Mouse (Mus musculus) heart, embryonic 12.5 days (tissue): ENCODE results near the gene Zc3hav1l. TPM values are rescaled to one million over a fixed set of nuclear protein-coding genes. Genes with fewer than 3 reads are reported as not detected.

Source experiments
- ATAC-seq: fragments of 200-750 bp; cut with Nextera tagmentation; 2 replicates; pipeline ENCODE4 v1.8.0; 2017; ENCODE audit warnings: moderate TSS enrichment, moderate library complexity; ENCODE audit not compliant: insufficient number of reproducible peaks, low FRiP score
- H3K27ac ChIP-seq: fragments of 300-500 bp; sonication (generic); 2 replicates; pipeline ENCODE4 v1.5.1; 2016; ENCODE audit warnings: mild to moderate bottlenecking, moderate library complexity; ENCODE audit not compliant: poor library complexity, severe bottlenecking
- H3K27me3 ChIP-seq: fragments of 300-500 bp; sonication (generic); replicated peaks from 2 replicates; pipeline ENCODE4 v1.6.1; 2016; ENCODE audit warnings: mild to moderate bottlenecking, moderate library complexity
- H3K36me3 ChIP-seq: fragments of 300-500 bp; sonication (generic); 2 replicates; pipeline ENCODE4 v1.6.1; 2016; ENCODE audit warnings: mild to moderate bottlenecking, moderate library complexity
- H3K4me1 ChIP-seq: fragments of 300-500 bp; sonication (generic); replicated peaks from 2 replicates; pipeline ENCODE4 v1.6.1; 2016; ENCODE audit warnings: mild to moderate bottlenecking
- H3K4me2 ChIP-seq: fragments of 300-500 bp; sonication (generic); 2 replicates; pipeline ENCODE4 v1.6.1; 2016; ENCODE audit warnings: mild to moderate bottlenecking, moderate library complexity
- H3K4me3 ChIP-seq: fragments of 300-500 bp; sonication (generic); 2 replicates; pipeline ENCODE4 v1.5.1; 2016; ENCODE audit warnings: mild to moderate bottlenecking
- H3K9ac ChIP-seq: fragments of 300-500 bp; sonication (generic); 2 replicates; pipeline ENCODE4 v1.6.1; 2016; ENCODE audit warnings: mild to moderate bottlenecking, moderate library complexity
- H3K9me3 ChIP-seq: fragments of 300-500 bp; sonication (generic); replicated peaks from 2 replicates; pipeline ENCODE4 v1.6.1; 2016; ENCODE audit warnings: mild to moderate bottlenecking, moderate library complexity
- WGBS: fragments of 180-500 bp; shearing (Covaris S2); methylation state at CpG from one replicate; pipeline ENCODE4 v1.1.7; 2016; 5-methylcytosine and 5-hydroxymethylcytosine counted together
- polyA plus RNA-seq: library from polyadenylated mRNA; unstranded; fragments of >200 nt; fragmentation: Nextera tagmentation; extraction: Ambion mirVana; gene quantifications from 2 replicates; pipeline ENCODE4 v1.2.1, GENCODE M21; 2016

Zc3hav1l gene
- polyA plus RNA-seq, result 15.6 and 16.5 TPM in 2 replicates

DNA sequence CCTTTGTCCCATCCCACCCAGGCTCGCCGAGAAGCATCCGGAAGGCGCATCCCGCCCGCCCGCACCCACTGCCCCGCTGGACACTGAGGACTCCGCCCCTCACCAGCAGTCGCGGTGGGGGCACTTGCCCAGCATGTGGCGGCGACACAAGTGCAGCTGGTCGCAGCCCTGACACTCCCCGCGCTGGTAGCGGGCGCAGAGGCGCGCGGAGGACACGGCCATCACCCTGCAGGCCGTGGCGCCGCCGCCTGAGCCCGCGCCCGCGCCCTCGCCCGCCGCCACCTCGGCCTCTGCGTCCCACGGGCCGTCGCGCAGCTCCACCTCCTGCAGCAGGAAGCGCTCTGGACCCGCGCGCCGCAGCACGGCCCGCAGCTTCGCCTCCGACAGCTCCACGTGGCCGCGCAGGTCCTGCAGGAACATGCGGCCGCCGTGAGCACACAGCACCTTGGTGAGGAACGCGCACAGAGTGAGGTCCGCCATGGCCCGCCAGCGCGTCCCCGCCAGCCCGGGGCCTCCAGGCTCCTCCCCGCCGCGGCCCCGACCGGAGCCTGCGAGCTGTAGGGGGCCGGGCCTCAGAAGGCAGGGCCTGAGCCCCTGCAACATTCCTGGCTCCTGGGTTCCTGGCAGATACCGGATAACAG is at the start of gene Zc3hav1l:
Gene Zc3hav1l (minus strand): TSS at position 499 of the 641 bp plus-strand sequence.
- Histone ChIP-seq H3K36me3 (peaks cover 39% of the 10 kb centered on the region), H3K9ac (peak within 1 kb of the TSS; percentile 96), H3K27me3 (no peaks in the 10 kb centered on the region), H3K4me2 (peak within 1 kb of the TSS; percentile 79), H3K4me1 (peaks cover 12% of the 10 kb centered on the region), H3K27ac (peak within 1 kb of the TSS; percentile 98), H3K4me3 (peak within 1 kb of the TSS; percentile 86), H3K9me3 (peaks cover 10% of the 10 kb centered on the region)
- ATAC-seq, result peak; percentile 95
- WGBS, result under 1% methylated on average over 70 of the region's 70 CpGs

DNA sequence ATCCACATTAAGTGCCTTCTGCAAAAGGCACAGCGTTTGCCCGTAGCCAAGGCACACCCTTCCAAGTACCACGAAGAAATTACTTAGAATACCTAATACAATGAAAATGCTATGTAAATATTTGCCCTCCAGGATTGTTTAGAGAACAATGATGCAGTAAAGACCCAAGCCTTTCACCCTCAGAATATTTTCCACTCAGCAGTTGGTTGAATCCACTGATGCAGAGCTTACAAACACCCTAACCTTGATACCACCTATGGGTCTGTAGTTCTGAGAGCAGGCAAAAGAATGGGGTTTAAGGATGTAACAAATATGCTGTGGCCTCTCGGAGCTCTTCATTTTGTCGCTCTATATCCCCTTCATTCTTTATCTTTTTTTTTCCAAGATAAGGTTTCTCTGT is 48.8 kb upstream of the Zc3hav1l start:
- H3K4me2 ChIP-seq, result no peak overlapping the region
- WGBS, result 59% methylated on average over 5 of the region's 5 CpGs
- H3K4me1 ChIP-seq, result peaks cover 11% of the 10 kb centered on the region
- no peak overlapping the region for H3K9ac ChIP-seq
- H3K27me3 ChIP-seq, result peaks cover 9% of the 10 kb centered on the region
- H3K4me3 ChIP-seq, result no peak overlapping the region
- no peak for ATAC-seq
- no peaks in the 10 kb centered on the region for H3K9me3 ChIP-seq
- no peaks in the 10 kb centered on the region for H3K36me3 ChIP-seq
- no peak overlapping the region for H3K27ac ChIP-seq

- ATAC-seq, result peak; percentile 86
- H3K9me3 ChIP-seq, result no peaks in the 10 kb centered on the region
- 20% methylated on average over 7 of the region's 7 CpGs for WGBS
- no peak overlapping the region for H3K4me3 ChIP-seq
- H3K4me2 ChIP-seq, result peak overlapping the region; percentile 30
- H3K27ac ChIP-seq, result peak overlapping the region; percentile 41; the same call in 1 of the 2 replicates
- H3K9ac ChIP-seq, result no peak overlapping the region
- H3K4me1 ChIP-seq, result peaks cover 26% of the 10 kb centered on the region
- H3K36me3 ChIP-seq, result no peaks in the 10 kb centered on the region
- H3K27me3 ChIP-seq, result no peaks in the 10 kb centered on the region
These were observed 46.7 kb upstream of the Zc3hav1l start for GRCm38 (mm10) chr6:38345796-38346195.

GRCm38 (mm10) chr6:38344006-38344670 is 45.1 kb upstream of the Zc3hav1l start:
- Histone ChIP-seq H3K4me1 (peaks cover 26% of the 10 kb centered on the region), H3K4me2 (no peak overlapping the region), H3K27me3 (no peaks in the 10 kb centered on the region), H3K4me3 (no peak overlapping the region), H3K9ac (no peak overlapping the region), H3K27ac (no peak overlapping the region; the same call in 1 of the 2 replicates), H3K36me3 (no peaks in the 10 kb centered on the region), H3K9me3 (no peaks in the 10 kb centered on the region)
- 81% methylated on average over 7 of the region's 7 CpGs for WGBS
- ATAC-seq, result no peak

GRCm38 (mm10) chr6:38343581-38343980 is 44.5 kb upstream of the Zc3hav1l start:
- Histone ChIP-seq H3K4me3 (no peak overlapping the region), H3K27ac (peak overlapping the region; percentile 68), H3K4me1 (peaks cover 26% of the 10 kb centered on the region), H3K9me3 (no peaks in the 10 kb centered on the region), H3K36me3 (no peaks in the 10 kb centered on the region), H3K27me3 (no peaks in the 10 kb centered on the region), H3K9ac (no peak overlapping the region), H3K4me2 (peak overlapping the region; percentile 60)
- ATAC-seq, result no peak
- WGBS, result 57% methylated on average over 3 of the region's 3 CpGs

DNA sequence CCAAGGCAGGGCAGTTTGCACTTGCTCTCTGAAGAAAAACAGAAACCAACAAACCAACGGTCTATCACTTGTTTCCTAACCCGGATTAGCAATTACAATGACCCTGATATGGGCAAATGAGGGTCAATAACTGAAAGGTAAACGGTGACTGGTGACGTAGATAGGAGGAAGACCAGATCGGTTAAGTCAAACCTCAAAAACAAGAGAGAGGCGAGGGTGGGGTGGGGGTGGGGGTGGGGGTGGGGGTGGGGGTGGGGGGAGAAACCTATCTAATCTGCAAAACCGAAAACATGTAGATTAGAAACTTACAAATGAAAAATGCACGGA is 43.6 kb upstream of the Zc3hav1l start:
- Histone ChIP-seq H3K4me1 (peaks cover 26% of the 10 kb centered on the region), H3K9me3 (no peaks in the 10 kb centered on the region), H3K9ac (no peak overlapping the region), H3K36me3 (no peaks in the 10 kb centered on the region), H3K27ac (peak overlapping the region; percentile 68), H3K27me3 (no peaks in the 10 kb centered on the region), H3K4me3 (peak overlapping the region; percentile 5), H3K4me2 (peak overlapping the region; percentile 60)
- WGBS, result 29% methylated on average over 8 of the region's 8 CpGs
- no peak for ATAC-seq

- H3K4me2 ChIP-seq, result peak overlapping the region; percentile 60
- peak overlapping the region; percentile 5 for H3K4me3 ChIP-seq
- H3K4me1 ChIP-seq, result peaks cover 26% of the 10 kb centered on the region
- WGBS, result 17% methylated on average over 11 of the region's 11 CpGs
- no peak overlapping the region; the same call in 1 of the 2 replicates for H3K9ac ChIP-seq
- no peaks in the 10 kb centered on the region for H3K27me3 ChIP-seq
- no peaks in the 10 kb centered on the region for H3K36me3 ChIP-seq
- no peaks in the 10 kb centered on the region for H3K9me3 ChIP-seq
- ATAC-seq, result peak; percentile 89
- H3K27ac ChIP-seq, result peak overlapping the region; percentile 68
These were observed 42.9 kb upstream of the Zc3hav1l start for GRCm38 (mm10) chr6:38341751-38342665.

DNA sequence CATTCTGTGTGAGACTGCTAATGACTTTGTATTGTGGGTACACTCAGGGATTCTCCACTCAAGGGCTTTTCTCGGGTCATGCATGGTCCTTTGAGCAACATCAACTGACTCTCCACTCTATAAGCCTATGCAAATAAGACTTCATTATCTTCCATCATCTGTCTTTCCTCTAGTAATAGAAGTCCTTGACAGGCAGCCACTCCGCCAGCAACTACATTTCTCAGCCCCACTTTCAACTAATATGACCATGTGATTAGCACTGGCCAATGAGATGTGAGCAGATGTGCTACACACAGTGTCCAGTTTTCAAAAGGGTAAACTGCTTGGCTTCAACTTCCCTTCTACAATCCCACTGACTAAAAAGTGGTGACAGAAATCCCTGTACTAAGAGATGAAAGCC is 40.0 kb upstream of the Zc3hav1l start:
- peaks cover 23% of the 10 kb centered on the region for H3K4me1 ChIP-seq
- H3K4me2 ChIP-seq, result no peak overlapping the region
- 69% methylated on average over 2 of the region's 2 CpGs for WGBS
- H3K9ac ChIP-seq, result no peak overlapping the region
- no peak overlapping the region for H3K27ac ChIP-seq
- ATAC-seq, result no peak
- no peaks in the 10 kb centered on the region for H3K9me3 ChIP-seq
- H3K27me3 ChIP-seq, result no peaks in the 10 kb centered on the region
- no peak overlapping the region for H3K4me3 ChIP-seq
- peaks cover 15% of the 10 kb centered on the region for H3K36me3 ChIP-seq

GRCm38 (mm10) chr6:38337951-38338350 is 38.9 kb upstream of the Zc3hav1l start:
- 78% methylated on average over 6 of the region's 6 CpGs for WGBS
- Histone ChIP-seq H3K9me3 (no peaks in the 10 kb centered on the region), H3K4me1 (peaks cover 16% of the 10 kb centered on the region), H3K9ac (no peak overlapping the region), H3K27me3 (no peaks in the 10 kb centered on the region), H3K4me3 (no peak overlapping the region), H3K27ac (no peak overlapping the region), H3K4me2 (no peak overlapping the region), H3K36me3 (peaks cover 19% of the 10 kb centered on the region)
- ATAC-seq, result no peak

DNA sequence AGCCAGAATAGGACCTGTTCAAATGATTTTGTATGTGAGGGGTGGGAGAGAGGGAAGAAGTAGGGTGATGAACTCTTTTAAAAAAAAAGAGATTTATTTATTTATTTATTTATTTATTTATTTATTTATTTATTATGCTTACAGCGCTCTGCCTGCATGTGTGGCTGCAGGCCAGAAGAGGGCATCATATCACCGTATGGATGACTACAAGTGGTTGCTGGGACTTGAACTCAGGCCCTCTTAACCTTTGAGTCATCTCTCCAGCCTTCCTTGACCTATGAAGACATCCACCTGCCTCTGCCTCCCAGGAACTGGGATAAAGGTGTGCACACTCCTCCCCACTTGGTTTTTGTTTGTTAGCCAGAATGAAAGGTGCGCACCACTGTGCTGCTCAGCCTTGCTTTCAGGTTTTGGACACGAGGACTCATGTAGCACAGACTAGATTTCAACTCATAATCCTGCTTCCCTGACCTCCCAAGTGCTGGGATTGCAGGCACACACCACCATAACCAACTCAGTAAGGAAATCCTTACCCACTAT is 38.2 kb upstream of the Zc3hav1l start:
- ATAC-seq, result no peak
- Histone ChIP-seq H3K36me3 (peaks cover 25% of the 10 kb centered on the region), H3K4me2 (no peak overlapping the region)

DNA sequence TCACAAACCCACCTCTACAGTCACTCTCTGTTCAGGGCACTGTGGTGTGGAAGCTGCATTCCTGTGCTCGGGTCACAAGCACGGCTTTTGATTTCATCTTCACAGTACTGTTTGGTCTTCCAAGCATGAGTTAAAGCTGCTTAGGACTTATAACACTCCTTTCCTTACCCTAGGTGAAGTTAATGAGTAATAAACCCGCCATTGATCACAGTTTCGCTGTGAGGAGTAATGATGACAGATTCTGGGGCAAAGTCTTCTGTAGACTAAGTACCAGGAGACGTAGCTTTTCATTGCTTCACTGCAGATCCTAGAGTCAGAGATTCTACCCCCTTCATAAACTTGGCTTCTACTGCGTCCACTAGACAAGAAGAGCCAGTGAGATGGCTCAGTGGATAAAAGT is 36.2 kb upstream of the Zc3hav1l start:
- Histone ChIP-seq H3K27me3 (no peaks in the 10 kb centered on the region), H3K4me3 (no peak overlapping the region), H3K4me1 (no peaks in the 10 kb centered on the region), H3K9ac (no peak overlapping the region), H3K36me3 (peaks cover 25% of the 10 kb centered on the region), H3K4me2 (no peak overlapping the region), H3K9me3 (no peaks in the 10 kb centered on the region), H3K27ac (no peak overlapping the region)
- ATAC-seq, result no peak
- WGBS, result 88% methylated on average over 6 of the region's 6 CpGs

More for the DNA sequence above, 38.2 kb upstream of the Zc3hav1l start:
- no peaks in the 10 kb centered on the region for H3K27me3 ChIP-seq
- WGBS, result 90% methylated on average over 4 of the region's 4 CpGs
- no peak overlapping the region for H3K27ac ChIP-seq
- no peak overlapping the region for H3K4me3 ChIP-seq
- H3K4me1 ChIP-seq, result peaks cover 9% of the 10 kb centered on the region
- H3K9ac ChIP-seq, result no peak overlapping the region
- no peaks in the 10 kb centered on the region for H3K9me3 ChIP-seq
